Mouse (Mus musculus): ENCODE data around the gene Poln.

- TF ChIP-seq GATA1 (IDR thresholded peaks at IDR 0.05; ENCODE audit: low read length) (no peak), TAL1 (IDR thresholded peaks at IDR 0.05; ENCODE audit: low read length) (no peak)
These were observed 17.1 kb upstream of the Poln start for GRCm38 (mm10) chr5:34186391-34186790.
